Mouse (Mus musculus) kidney, embryonic 16.5 days (tissue): ENCODE results near the gene Capn12. TPM values are rescaled to one million over a fixed set of nuclear protein-coding genes. Genes with fewer than 3 reads are reported as not detected.

Source experiments
- ATAC-seq: fragments of 200-750 bp; cut with Nextera tagmentation; 2 replicates; pipeline ENCODE4 v1.8.0; 2017; ENCODE audit warnings: moderate TSS enrichment; ENCODE audit not compliant: low FRiP score, low TSS enrichment
- H3K27ac ChIP-seq: fragments of 300-500 bp; sonication (generic); 2 replicates; pipeline ENCODE4 v1.5.1; 2014; ENCODE audit warnings: low read length
- H3K27me3 ChIP-seq: fragments of 300-500 bp; sonication (generic); 2 replicates; pipeline ENCODE4 v1.6.1; 2014; ENCODE audit warnings: low read length, control low read depth, mixed read lengths; ENCODE audit not compliant: insufficient read depth
- H3K36me3 ChIP-seq: fragments of 300-500 bp; sonication (generic); 2 replicates; pipeline ENCODE4 v1.6.1; 2014; ENCODE audit warnings: low read length, control low read depth, mixed read lengths; ENCODE audit not compliant: insufficient read depth
- H3K4me1 ChIP-seq: fragments of 300-500 bp; sonication (generic); 2 replicates; pipeline ENCODE4 v1.6.1; 2014; ENCODE audit warnings: low read length, control low read depth, mixed read lengths; ENCODE audit not compliant: insufficient read depth
- H3K4me2 ChIP-seq: fragments of 300-500 bp; sonication (generic); replicated peaks from 2 replicates; pipeline ENCODE4 v1.6.1; 2014; ENCODE audit warnings: low read depth, low read length
- H3K4me3 ChIP-seq: fragments of 300-500 bp; sonication (generic); 2 replicates; pipeline ENCODE4 v1.5.1; 2014; ENCODE audit warnings: mild to moderate bottlenecking, low read length
- H3K9ac ChIP-seq: fragments of 300-500 bp; sonication (generic); replicated peaks from 2 replicates; pipeline ENCODE4 v1.6.1; 2014; ENCODE audit warnings: low read length
- H3K9me3 ChIP-seq: fragments of 300-500 bp; sonication (generic); 2 replicates; pipeline ENCODE4 v1.6.1; 2016; ENCODE audit warnings: low read length, control low read depth
- WGBS: fragments of 180-500 bp; shearing (Covaris S2); extraction: QIAGEN DNeasy Blood & Tissue Kit; methylation state at CpG from one replicate; pipeline ENCODE4 v1.1.7; 2014; 5-methylcytosine and 5-hydroxymethylcytosine counted together
- polyA plus RNA-seq: library from polyadenylated mRNA; unstranded; fragments of >200 nt; fragmentation: Nextera tagmentation; extraction: Ambion mirVana; gene quantifications from 2 replicates; pipeline ENCODE4 v1.2.1, GENCODE M21; 2015

Capn12 gene
- polyA plus RNA-seq, 1 experiment from 2014 or later: 0.74 TPM

DNA sequence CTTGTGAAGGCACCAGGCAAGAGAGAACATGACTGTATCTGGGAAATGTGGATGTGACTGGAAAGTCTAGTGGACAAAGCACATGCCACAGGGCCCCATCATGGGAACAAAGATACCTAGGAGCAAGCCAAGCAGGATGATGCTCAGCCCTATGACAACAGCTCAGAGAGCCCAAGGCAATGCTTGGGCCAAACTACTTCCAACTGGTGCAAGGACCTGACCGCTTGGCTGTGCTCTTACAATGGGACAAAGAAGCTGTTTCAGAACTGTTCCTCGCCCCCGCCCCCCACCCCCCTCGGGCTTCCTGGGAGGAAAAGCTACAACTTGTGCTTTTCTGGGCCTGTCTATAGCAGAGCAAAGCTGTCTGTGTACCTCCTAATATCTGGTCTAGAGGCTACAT is 57.4 kb downstream of the Capn12 start:
- Histone ChIP-seq H3K4me3 (no peak overlapping the region), H3K9me3 (no peaks in the 10 kb centered on the region), H3K9ac (no peak overlapping the region), H3K4me1 (peaks cover 77% of the 10 kb centered on the region), H3K27me3 (no peaks in the 10 kb centered on the region), H3K4me2 (no peak overlapping the region), H3K27ac (peak overlapping the region; percentile 89), H3K36me3 (0 out of 2 replicates have a peak, but pooled peaks cover 13% of the 10 kb centered on the region)
- 70% methylated on average over 4 of the region's 4 CpGs for whole genome bisulfite sequencing
- ATAC-seq: no peak

DNA sequence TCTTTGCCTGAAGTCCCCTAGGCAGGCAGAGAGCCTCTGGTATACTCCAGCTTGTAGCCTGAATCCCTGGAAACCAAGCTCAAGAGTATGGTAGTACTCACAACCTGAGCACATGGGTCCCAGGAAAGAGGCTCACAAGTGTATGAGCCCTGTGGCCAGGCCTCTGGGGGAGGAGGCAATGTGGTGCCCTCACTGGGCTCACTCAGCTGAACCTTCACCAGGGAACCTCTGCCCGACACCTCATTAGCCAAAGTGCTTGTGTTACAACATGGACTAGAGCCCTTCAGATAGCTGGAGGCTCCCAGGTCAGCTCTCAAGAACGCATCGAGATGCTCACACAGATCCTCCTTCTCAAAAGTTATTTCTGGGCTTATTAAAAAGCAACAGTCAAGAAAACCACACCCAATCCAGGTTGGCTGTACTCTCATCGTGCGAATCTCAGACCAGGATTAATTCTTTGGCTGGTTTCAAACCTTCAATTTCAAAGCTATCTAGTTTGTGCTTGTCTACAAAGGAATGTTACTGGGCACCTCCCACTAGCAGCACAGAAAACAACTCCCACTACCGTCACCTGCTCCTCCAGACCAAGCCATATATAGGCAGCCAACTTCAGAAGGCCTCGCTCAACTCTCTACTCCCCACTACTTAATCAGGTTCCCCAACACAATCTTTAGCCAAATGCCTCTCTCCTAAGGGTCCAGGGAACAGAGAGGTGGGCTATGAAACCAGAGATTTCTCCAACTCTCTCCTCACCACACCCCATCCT is 58.4 kb downstream of the Capn12 start:
- 0 out of 2 replicates have a peak overlapping the region, but pooled peaks have one; percentile 3 for H3K9ac ChIP-seq
- peak overlapping the region; percentile 89 for H3K27ac ChIP-seq
- no peak overlapping the region for H3K4me2 ChIP-seq
- H3K4me3 ChIP-seq: no peak overlapping the region
- no peaks in the 10 kb centered on the region for H3K27me3 ChIP-seq
- H3K4me1 ChIP-seq: peaks cover 85% of the 10 kb centered on the region
- 51% methylated on average over 7 of the region's 7 CpGs for WGBS
- H3K9me3 ChIP-seq: no peaks in the 10 kb centered on the region
- H3K36me3 ChIP-seq: 0 out of 2 replicates have a peak, but pooled peaks cover 9% of the 10 kb centered on the region
- ATAC-seq: 0 out of 2 replicates have a peak, but pooled peaks have one; percentile 46

DNA sequence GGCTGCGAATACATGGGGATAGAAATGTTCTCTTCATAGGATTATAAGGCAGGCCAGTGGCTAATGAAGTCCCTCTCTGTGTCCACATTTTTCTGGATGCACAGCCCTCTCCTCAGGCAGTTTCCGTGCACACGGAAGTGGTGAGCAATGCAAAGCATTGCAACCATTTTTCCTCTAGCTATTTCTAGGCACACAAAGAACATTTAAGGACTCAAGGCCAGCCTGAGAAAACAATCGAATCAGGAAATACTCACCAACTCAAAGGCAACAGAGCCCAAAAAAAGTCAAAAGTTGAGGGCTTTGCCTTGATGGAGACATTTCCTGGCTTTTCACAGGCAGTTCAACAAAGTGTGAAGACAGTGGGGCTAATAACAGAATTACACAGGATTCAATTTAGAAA is 59.9 kb downstream of the Capn12 start:
- Histone ChIP-seq H3K27ac (peak overlapping the region; percentile 89), H3K9me3 (no peaks in the 10 kb centered on the region), H3K4me3 (no peak overlapping the region), H3K4me2 (no peak overlapping the region), H3K9ac (peak overlapping the region; percentile 39), H3K4me1 (peaks cover 93% of the 10 kb centered on the region), H3K36me3 (0 out of 2 replicates have a peak, but pooled peaks cover 6% of the 10 kb centered on the region), H3K27me3 (no peaks in the 10 kb centered on the region)
- 56% methylated on average over 4 of the region's 4 CpGs for WGBS
- ATAC-seq: no peak

GRCm38 (mm10) chr7:28941542-28941941 is 60.3 kb downstream of the Capn12 start:
- H3K4me2 ChIP-seq: no peak overlapping the region
- peak overlapping the region; percentile 89 for H3K27ac ChIP-seq
- ATAC-seq: no peak
- 0 out of 2 replicates have a peak, but pooled peaks cover 6% of the 10 kb centered on the region for H3K36me3 ChIP-seq
- no peaks in the 10 kb centered on the region for H3K27me3 ChIP-seq
- peaks cover 93% of the 10 kb centered on the region for H3K4me1 ChIP-seq
- 51% methylated on average over 4 of the region's 4 CpGs for WGBS
- peak overlapping the region; percentile 39 for H3K9ac ChIP-seq
- H3K9me3 ChIP-seq: no peaks in the 10 kb centered on the region
- H3K4me3 ChIP-seq: no peak overlapping the region

Other genes with a start within 250 kb of the Capn12 start
- 7.0 and 7.2 TPM in 2 replicates for gene Fbxo27, start 188.6 kb upstream of the Capn12 start, polyA plus RNA-seq
- gene Fbxo17, start 164.6 kb upstream of the Capn12 start, polyA plus RNA-seq: 9.4 and 9.9 TPM in 2 replicates
- gene Mrps12, start 139.6 kb upstream of the Capn12 start, polyA plus RNA-seq: 141 and 143 TPM in 2 replicates
- gene Sars2, start 139.4 kb upstream of the Capn12 start, polyA plus RNA-seq: 32.8 and 34.2 TPM in 2 replicates
- not detected in 2 replicates for gene Ccer2, start 125.2 kb upstream of the Capn12 start, polyA plus RNA-seq
- gene Sirt2, start 114.7 kb upstream of the Capn12 start, polyA plus RNA-seq: 67.3 and 75.0 TPM in 2 replicates
- 48.5 and 53.2 TPM in 2 replicates for gene Nfkbib, start 113.9 kb upstream of the Capn12 start, polyA plus RNA-seq
- 7.0 and 7.7 TPM in 2 replicates for gene Rinl, start 92.5 kb upstream of the Capn12 start, polyA plus RNA-seq
- gene Hnrnpl, start 72.9 kb upstream of the Capn12 start, polyA plus RNA-seq: 204 and 224 TPM in 2 replicates
- 198 and 214 TPM in 2 replicates for gene Ech1, start 56.2 kb upstream of the Capn12 start, polyA plus RNA-seq
- gene Lgals4, start 47.6 kb upstream of the Capn12 start, polyA plus RNA-seq: 10.8 and 12.8 TPM in 2 replicates
- 1.3 and 2.3 TPM in 2 replicates for gene Lgals7, start 17.6 kb upstream of the Capn12 start, polyA plus RNA-seq
- 360 and 374 TPM in 2 replicates for gene Actn4, start 80.9 kb downstream of the Capn12 start, polyA plus RNA-seq
- 406 and 407 TPM in 2 replicates for gene Eif3k, start 100.4 kb downstream of the Capn12 start, polyA plus RNA-seq
- gene Map4k1, start 100.6 kb downstream of the Capn12 start, polyA plus RNA-seq: 9.7 and 10.1 TPM in 2 replicates
- 0.97 and 1.4 TPM in 2 replicates for gene Ryr1, start 243.8 kb downstream of the Capn12 start, polyA plus RNA-seq